Mouse (Mus musculus) hindbrain, embryonic 15.5 days (tissue): ENCODE data around the gene Angel1. TPM values are rescaled to one million over a fixed set of nuclear protein-coding genes. Genes with fewer than 3 reads are reported as not detected.

Experiments
- ATAC-seq: fragments of 200-750 bp; cut with Nextera tagmentation; 2 replicates; pipeline ENCODE4 v1.8.0; 2017; ENCODE audit warnings: low read depth, moderate number of reproducible peaks, moderate TSS enrichment; ENCODE audit not compliant: low FRiP score
- H3K27ac ChIP-seq: fragments of 300-500 bp; sonication (generic); replicated peaks from 2 replicates; pipeline ENCODE4 v1.5.1; 2015; ENCODE audit warnings: mild to moderate bottlenecking, inconsistent platforms
- H3K27me3 ChIP-seq: fragments of 300-500 bp; sonication (generic); 2 replicates; pipeline ENCODE4 v1.6.1; 2015; ENCODE audit warnings: control low read depth, inconsistent platforms
- H3K36me3 ChIP-seq: fragments of 300-500 bp; sonication (generic); 2 replicates; pipeline ENCODE4 v1.6.1; 2015; ENCODE audit warnings: control low read depth, inconsistent platforms
- H3K4me1 ChIP-seq: fragments of 300-500 bp; sonication (generic); replicated peaks from 2 replicates; pipeline ENCODE4 v1.6.1; 2015; ENCODE audit warnings: control low read depth, inconsistent platforms
- H3K4me2 ChIP-seq: fragments of 300-500 bp; sonication (generic); 2 replicates; pipeline ENCODE4 v1.6.1; 2015; ENCODE audit warnings: moderate library complexity, mild to moderate bottlenecking, inconsistent platforms
- H3K4me3 ChIP-seq: fragments of 300-500 bp; sonication (generic); 2 replicates; pipeline ENCODE4 v1.5.1; 2015; ENCODE audit warnings: mild to moderate bottlenecking, inconsistent platforms
- H3K9ac ChIP-seq: fragments of 300-500 bp; sonication (generic); 2 replicates; pipeline ENCODE4 v1.6.1; 2015; ENCODE audit warnings: inconsistent platforms
- H3K9me3 ChIP-seq: fragments of 300-500 bp; sonication (generic); 2 replicates; pipeline ENCODE4 v1.6.1; 2016; ENCODE audit warnings: control low read depth, inconsistent platforms
- WGBS: fragments of 180-500 bp; shearing (Covaris S2); methylation state at CpG from one replicate; pipeline ENCODE4 v1.1.7; 2015; 5-methylcytosine and 5-hydroxymethylcytosine counted together
- polyA plus RNA-seq: library from polyadenylated mRNA; unstranded; fragments of >200 nt; fragmentation: Nextera tagmentation; extraction: Ambion mirVana; gene quantifications from 2 replicates; pipeline ENCODE4 v1.2.1, GENCODE M21; 2015

The Angel1 gene
- polyA plus RNA-seq, 1 experiment from 2014 or later: 12.0 TPM

GRCm38 (mm10) chr12:86761036-86761435 is 34.8 kb upstream of the Angel1 start:
- Histone ChIP-seq H3K36me3 (no peaks in the 10 kb centered on the region), H3K9me3 (no peaks in the 10 kb centered on the region), H3K4me3 (no peak overlapping the region), H3K27me3 (no peaks in the 10 kb centered on the region), H3K9ac (no peak overlapping the region), H3K4me1 (no peaks in the 10 kb centered on the region), H3K4me2 (no peak overlapping the region), H3K27ac (no peak overlapping the region)
- ATAC-seq: no peak
- WGBS: 72% methylated on average over 13 of the region's 13 CpGs

- no peak for ATAC-seq
- 82% methylated on average over 8 of the region's 8 CpGs for WGBS
- Histone ChIP-seq H3K9me3 (no peaks in the 10 kb centered on the region), H3K4me3 (no peak within 1 kb of the TSS), H3K27me3 (no peaks in the 10 kb centered on the region), H3K4me2 (no peak within 1 kb of the TSS), H3K36me3 (no peaks in the 10 kb centered on the region), H3K4me1 (no peaks in the 10 kb centered on the region), H3K27ac (no peak within 1 kb of the TSS), H3K9ac (no peak within 1 kb of the TSS)
Measured at GRCm38 (mm10) chr12:86734319-86734810, 8.1 kb upstream of the Angel1 start, which contains the start of gene Lrrc74a. TSS of gene Lrrc74a (plus strand) at chr12:86734369.

GRCm38 (mm10) chr12:86725706-86726105 is 554 bp downstream of the Angel1 start:
- H3K4me1 ChIP-seq: peaks cover 18% of the 10 kb centered on the region
- no peaks in the 10 kb centered on the region for H3K36me3 ChIP-seq
- peak overlapping the region; percentile 93 for H3K4me2 ChIP-seq
- no peaks in the 10 kb centered on the region for H3K9me3 ChIP-seq
- peak overlapping the region; percentile 58 for H3K9ac ChIP-seq
- H3K4me3 ChIP-seq: peak overlapping the region; percentile 76
- no peaks in the 10 kb centered on the region for H3K27me3 ChIP-seq
- ATAC-seq: peak; percentile 29; the same call in 1 of the 2 replicates
- under 1% methylated on average over 19 of the region's 19 CpGs for WGBS
- H3K27ac ChIP-seq: peak overlapping the region; percentile 80

- Histone ChIP-seq H3K27ac (no peak overlapping the region), H3K4me3 (no peak overlapping the region), H3K27me3 (no peaks in the 10 kb centered on the region), H3K4me2 (no peak overlapping the region), H3K9me3 (no peaks in the 10 kb centered on the region), H3K9ac (no peak overlapping the region), H3K4me1 (peaks cover 18% of the 10 kb centered on the region), H3K36me3 (0 out of 2 replicates have a peak, but pooled peaks cover 3% of the 10 kb centered on the region)
- ATAC-seq: no peak
- 89% methylated on average over 2 of the region's 2 CpGs for WGBS
Measured at GRCm38 (mm10) chr12:86724300-86724699, 2.0 kb downstream of the Angel1 start.

- Histone ChIP-seq H3K4me1 (peaks cover 18% of the 10 kb centered on the region), H3K9me3 (no peaks in the 10 kb centered on the region), H3K36me3 (peaks cover 5% of the 10 kb centered on the region; the same call in 1 of the 2 replicates), H3K4me2 (no peak overlapping the region), H3K27me3 (no peaks in the 10 kb centered on the region), H3K9ac (no peak overlapping the region), H3K27ac (no peak overlapping the region), H3K4me3 (no peak overlapping the region)
- 77% methylated on average over 5 of the region's 5 CpGs for WGBS
- no peak for ATAC-seq
Measured at GRCm38 (mm10) chr12:86721453-86721852, 4.8 kb downstream of the Angel1 start.

GRCm38 (mm10) chr12:86719961-86720639 is 6.2 kb downstream of the Angel1 start:
- H3K9me3 ChIP-seq: no peaks in the 10 kb centered on the region
- H3K36me3 ChIP-seq: peaks cover 8% of the 10 kb centered on the region; the same call in 1 of the 2 replicates
- ATAC-seq: no peak
- no peak overlapping the region for H3K4me3 ChIP-seq
- no peaks in the 10 kb centered on the region for H3K27me3 ChIP-seq
- H3K27ac ChIP-seq: no peak overlapping the region
- H3K4me2 ChIP-seq: no peak overlapping the region
- H3K9ac ChIP-seq: no peak overlapping the region
- 85% methylated on average over 18 of the region's 18 CpGs for WGBS
- H3K4me1 ChIP-seq: peaks cover 13% of the 10 kb centered on the region

GRCm38 (mm10) chr12:86716962-86717361 is 9.3 kb downstream of the Angel1 start:
- H3K4me3 ChIP-seq: no peak overlapping the region
- H3K27ac ChIP-seq: no peak overlapping the region
- H3K36me3 ChIP-seq: peaks cover 8% of the 10 kb centered on the region; the same call in 1 of the 2 replicates
- no peaks in the 10 kb centered on the region for H3K9me3 ChIP-seq
- no peak for ATAC-seq
- no peak overlapping the region for H3K9ac ChIP-seq
- WGBS: 94% methylated on average over 11 of the region's 11 CpGs
- H3K27me3 ChIP-seq: no peaks in the 10 kb centered on the region
- no peak overlapping the region for H3K4me2 ChIP-seq
- 0 out of 2 replicates have a peak, but pooled peaks cover 2% of the 10 kb centered on the region for H3K4me1 ChIP-seq

- WGBS: 41% methylated on average over 5 of the region's 5 CpGs
- no peak overlapping the region for H3K27ac ChIP-seq
- 0 out of 2 replicates have a peak, but pooled peaks have one; percentile 42 for ATAC-seq
Measured at GRCm38 (mm10) chr12:86715401-86715800, 10.9 kb downstream of the Angel1 start.

GRCm38 (mm10) chr12:86714026-86714425 is 12.2 kb downstream of the Angel1 start:
- 79% methylated on average over 5 of the region's 5 CpGs for WGBS

More at GRCm38 (mm10) chr12:86715401-86715800, 10.9 kb downstream of the Angel1 start:
- Histone ChIP-seq H3K9ac (no peak overlapping the region), H3K4me3 (no peak overlapping the region), H3K27me3 (no peaks in the 10 kb centered on the region), H3K4me2 (no peak overlapping the region), H3K4me1 (no peaks in the 10 kb centered on the region), H3K9me3 (no peaks in the 10 kb centered on the region), H3K36me3 (peaks cover 6% of the 10 kb centered on the region; the same call in 1 of the 2 replicates)

GRCm38 (mm10) chr12:86705843-86706242 is 20.4 kb downstream of the Angel1 start:
- H3K4me1 ChIP-seq: peaks cover 7% of the 10 kb centered on the region
- ATAC-seq: no peak

More at GRCm38 (mm10) chr12:86714026-86714425, 12.2 kb downstream of the Angel1 start:
- H3K27me3 ChIP-seq: no peaks in the 10 kb centered on the region
- H3K9ac ChIP-seq: no peak overlapping the region
- H3K4me1 ChIP-seq: no peaks in the 10 kb centered on the region
- no peak overlapping the region for H3K4me2 ChIP-seq
- no peak overlapping the region for H3K27ac ChIP-seq
- H3K4me3 ChIP-seq: no peak overlapping the region
- no peak for ATAC-seq
- no peaks in the 10 kb centered on the region for H3K9me3 ChIP-seq
- peaks cover 5% of the 10 kb centered on the region; the same call in 1 of the 2 replicates for H3K36me3 ChIP-seq

GRCm38 (mm10) chr12:86702690-86703089 is 23.6 kb downstream of the Angel1 start:
- H3K4me3 ChIP-seq: no peak overlapping the region
- no peak overlapping the region for H3K9ac ChIP-seq
- no peak overlapping the region for H3K27ac ChIP-seq
- H3K36me3 ChIP-seq: no peaks in the 10 kb centered on the region
- WGBS: 88% methylated on average over 3 of the region's 3 CpGs
- ATAC-seq: no peak
- H3K4me1 ChIP-seq: peaks cover 35% of the 10 kb centered on the region
- no peak overlapping the region for H3K4me2 ChIP-seq
- H3K27me3 ChIP-seq: no peaks in the 10 kb centered on the region
- H3K9me3 ChIP-seq: no peaks in the 10 kb centered on the region

More at GRCm38 (mm10) chr12:86705843-86706242, 20.4 kb downstream of the Angel1 start:
- Histone ChIP-seq H3K9ac (no peak overlapping the region), H3K27ac (no peak overlapping the region), H3K36me3 (no peaks in the 10 kb centered on the region), H3K4me3 (no peak overlapping the region), H3K27me3 (no peaks in the 10 kb centered on the region), H3K9me3 (no peaks in the 10 kb centered on the region), H3K4me2 (no peak overlapping the region)
- 81% methylated on average over 5 of the region's 5 CpGs for WGBS

- ATAC-seq: no peak
- Histone ChIP-seq H3K27ac (peak overlapping the region; percentile 80; the same call in 1 of the 2 replicates), H3K27me3 (no peaks in the 10 kb centered on the region), H3K9me3 (no peaks in the 10 kb centered on the region), H3K4me3 (no peak overlapping the region), H3K4me1 (peaks cover 36% of the 10 kb centered on the region), H3K4me2 (no peak overlapping the region), H3K36me3 (no peaks in the 10 kb centered on the region; the same call in 1 of the 2 replicates), H3K9ac (no peak overlapping the region)
- 87% methylated on average over 4 of the region's 4 CpGs for WGBS
Measured at GRCm38 (mm10) chr12:86701491-86701890, 24.8 kb downstream of the Angel1 start.
